Mouse (Mus musculus) bone marrow, adult 2 months (tissue): ENCODE data around the gene Sik3. TPM values are rescaled to one million over a fixed set of nuclear protein-coding genes. Genes with fewer than 3 reads are reported as not detected.
A peak's percentile ranks its signal among the peaks of the same experiment; 100 is the strongest.

ENCODE experiments used
- H3K27ac ChIP-seq: fragments of 200-500 bp; 2 replicates; pipeline ENCODE4 v1.5.1; 2012; ENCODE audit warnings: low read depth, mild to moderate bottlenecking, control low read depth, inconsistent platforms, low read length; ENCODE audit not compliant: control insufficient read depth, poor library complexity, insufficient read depth
- H3K4me1 ChIP-seq: fragments of 200-500 bp; 2 replicates; pipeline ENCODE4 v1.6.1; 2011; ENCODE audit warnings: low read length; ENCODE audit not compliant: control insufficient read depth, insufficient read depth
- H3K4me3 ChIP-seq: fragments of 200-500 bp; replicated peaks from 2 replicates; pipeline ENCODE3; 2011; ENCODE audit warnings: mild to moderate bottlenecking, low read depth, low read length, control low read depth; ENCODE audit not compliant: control insufficient read depth
- CTCF ChIP-seq: fragments of 200-500 bp; IDR thresholded peaks from 2 replicates; pipeline ENCODE4 v1.5.1; 2011; ENCODE audit warnings: low read length, control low read depth; ENCODE audit not compliant: control insufficient read depth, insufficient read depth
- POLR2A ChIP-seq: fragments of 200-500 bp; IDR thresholded peaks from 2 replicates; pipeline ENCODE4 v1.6.1; 2011; ENCODE audit warnings: low read depth, mild to moderate bottlenecking, control low read depth, low read length, borderline replicate concordance; ENCODE audit not compliant: control insufficient read depth
- WGBS: fragments of 180-500 bp; shearing (Covaris S2); methylation state at CpG from one replicate; pipeline ENCODE4 v1.1.7; 2018; 5-methylcytosine and 5-hydroxymethylcytosine counted together
- polyA plus RNA-seq: library from polyadenylated mRNA; stranded (reverse); fragments of >200 nt; gene quantifications from 2 replicates; pipeline ENCODE4 v1.2.4, GENCODE M21; 2011; ENCODE audit warnings: low replicate concordance; ENCODE audit not compliant: missing spikeins, insufficient read depth, insufficient read length

The Sik3 gene
- polyA plus RNA-seq, 1 experiment, result 19.0 TPM

DNA sequence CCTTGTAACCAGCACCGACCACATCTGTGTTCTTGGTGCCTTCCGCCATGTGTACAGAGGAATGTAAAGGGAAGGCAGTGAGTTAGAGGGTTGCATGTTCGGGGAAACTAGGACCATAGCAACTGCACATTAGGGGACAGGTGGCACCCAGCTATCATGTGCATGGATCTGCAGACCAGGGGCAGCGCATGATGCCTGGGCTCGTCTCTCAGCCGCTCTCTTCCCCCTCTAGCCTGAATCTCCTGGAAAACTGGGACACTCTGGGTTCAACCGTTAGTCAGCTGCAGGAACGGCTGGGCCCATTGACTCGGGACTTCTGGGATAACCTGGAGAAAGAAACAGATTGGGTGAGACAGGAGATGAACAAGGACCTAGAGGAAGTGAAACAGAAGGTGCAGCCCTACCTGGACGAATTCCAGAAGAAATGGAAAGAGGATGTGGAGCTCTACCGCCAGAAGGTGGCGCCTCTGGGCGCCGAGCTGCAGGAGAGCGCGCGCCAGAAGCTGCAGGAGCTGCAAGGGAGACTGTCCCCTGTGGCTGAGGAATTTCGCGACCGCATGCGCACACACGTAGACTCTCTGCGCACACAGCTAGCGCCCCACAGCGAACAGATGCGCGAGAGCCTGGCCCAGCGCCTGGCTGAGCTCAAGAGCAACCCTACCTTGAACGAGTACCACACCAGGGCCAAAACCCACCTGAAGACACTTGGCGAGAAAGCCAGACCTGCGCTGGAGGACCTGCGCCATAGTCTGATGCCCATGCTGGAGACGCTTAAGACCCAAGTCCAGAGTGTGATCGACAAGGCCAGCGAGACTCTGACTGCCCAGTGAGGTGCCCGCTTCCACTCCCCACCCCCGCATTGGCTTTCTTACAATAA lies 217.2 kb downstream of the Sik3 start:
- TF ChIP-seq POLR2A (no peak), CTCF (peak; percentile 58)

DNA sequence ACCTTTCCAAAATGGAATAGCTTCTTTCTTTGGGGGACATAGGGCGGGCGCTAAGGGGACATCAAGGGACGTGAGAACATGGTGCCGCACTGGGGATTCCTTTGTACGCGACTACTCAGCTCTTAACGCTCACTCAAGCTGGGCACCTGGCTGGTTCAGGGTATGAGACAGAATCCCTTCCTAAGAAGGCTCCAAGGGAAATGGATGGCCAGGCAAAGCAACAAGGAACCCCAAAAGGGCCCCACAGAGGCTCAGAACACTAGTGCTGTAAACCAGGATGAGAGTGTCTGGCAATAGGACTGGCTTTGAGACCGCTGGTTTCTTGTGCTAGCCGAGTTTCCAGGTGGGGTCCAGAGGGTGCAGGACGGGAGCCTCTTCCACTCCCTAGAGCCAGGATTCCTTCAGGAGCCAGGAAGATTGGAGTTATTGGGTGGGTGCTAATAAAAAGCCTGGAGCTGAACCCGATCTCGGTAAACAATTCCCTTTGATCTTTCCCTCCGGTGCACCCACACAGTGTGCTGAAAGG lies 217.9 kb downstream of the Sik3 start:
- TF ChIP-seq POLR2A (no peak), CTCF (no peak)
- no peaks in the 10 kb centered on the region; the same call in 1 of the 2 replicates for H3K4me1 ChIP-seq
- H3K27ac ChIP-seq, result no peak overlapping the region
- 43% methylated on average over 13 of the region's 13 CpGs for WGBS
- H3K4me3 ChIP-seq, result no peak overlapping the region

More for the DNA sequence above, 217.2 kb downstream of the Sik3 start:
- Histone ChIP-seq H3K4me3 (no peak overlapping the region), H3K27ac (no peak overlapping the region), H3K4me1 (no peaks in the 10 kb centered on the region; the same call in 1 of the 2 replicates)
- WGBS, result 19% methylated on average over 37 of the region's 37 CpGs

DNA sequence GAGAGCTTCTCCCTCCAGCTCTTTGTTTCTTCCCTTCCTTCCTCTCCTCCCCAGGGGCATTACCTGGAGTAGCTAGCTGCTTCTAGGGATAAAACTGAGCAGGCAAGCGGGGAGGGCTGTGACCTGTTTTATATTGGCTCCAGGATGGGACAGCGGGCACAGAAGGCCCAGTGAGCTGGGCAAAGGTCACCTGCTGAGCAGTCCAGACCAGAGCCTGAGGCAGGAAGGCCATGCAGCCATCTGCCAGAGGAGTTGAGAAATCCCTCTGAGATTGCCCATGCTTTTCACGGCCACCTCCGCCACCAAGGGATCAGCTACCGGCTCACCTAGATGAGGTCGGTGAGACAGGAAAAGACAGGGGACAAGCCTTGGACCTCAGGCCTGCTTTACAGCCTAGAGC lies 222.6 kb downstream of the Sik3 start:
- TF ChIP-seq CTCF (no peak), POLR2A (no peak)
- H3K4me1 ChIP-seq, result no peaks in the 10 kb centered on the region
- H3K4me3 ChIP-seq, result no peak overlapping the region
- H3K27ac ChIP-seq, result no peak overlapping the region
- WGBS, result 72% methylated on average over 6 of the region's 6 CpGs

DNA sequence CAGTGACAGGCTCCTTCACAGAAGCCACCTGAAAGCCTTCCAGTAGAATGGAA lies 222.8 kb downstream of the Sik3 start, which contains the start of gene Apoc3:
Apoc3 (minus strand) TSS at position 41 of the 53 bp plus-strand sequence.
- H3K27ac ChIP-seq, result no peak within 1 kb of the TSS
- H3K4me1 ChIP-seq, result no peaks in the 10 kb centered on the region
- no peak within 1 kb of the TSS for H3K4me3 ChIP-seq
- TF ChIP-seq CTCF (no peak), POLR2A (no peak)

DNA sequence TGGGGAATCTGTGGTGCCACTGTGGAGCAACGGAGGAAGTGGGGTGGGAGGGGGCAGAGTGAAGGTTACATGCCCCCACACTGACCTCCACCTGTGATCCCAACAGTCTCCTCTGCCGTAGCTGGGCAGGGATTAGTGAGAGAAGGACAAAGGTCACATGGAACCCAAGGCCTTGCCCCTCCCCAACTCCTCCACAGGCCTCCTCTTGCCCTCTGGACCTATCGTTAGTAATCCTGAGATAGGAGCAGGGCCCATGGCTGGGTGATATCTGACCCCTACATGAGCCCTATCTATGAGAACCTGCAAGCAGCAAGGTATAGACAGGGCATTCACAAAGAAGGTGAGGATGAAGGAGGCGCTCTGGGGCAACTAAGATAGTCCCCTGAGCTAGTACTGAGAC lies 223.0 kb downstream of the Sik3 start:
- TF ChIP-seq CTCF (no peak), POLR2A (no peak)
- H3K27ac ChIP-seq, result no peak overlapping the region
- H3K4me1 ChIP-seq, result no peaks in the 10 kb centered on the region
- 69% methylated on average over 4 of the region's 4 CpGs for WGBS
- no peak overlapping the region for H3K4me3 ChIP-seq

DNA sequence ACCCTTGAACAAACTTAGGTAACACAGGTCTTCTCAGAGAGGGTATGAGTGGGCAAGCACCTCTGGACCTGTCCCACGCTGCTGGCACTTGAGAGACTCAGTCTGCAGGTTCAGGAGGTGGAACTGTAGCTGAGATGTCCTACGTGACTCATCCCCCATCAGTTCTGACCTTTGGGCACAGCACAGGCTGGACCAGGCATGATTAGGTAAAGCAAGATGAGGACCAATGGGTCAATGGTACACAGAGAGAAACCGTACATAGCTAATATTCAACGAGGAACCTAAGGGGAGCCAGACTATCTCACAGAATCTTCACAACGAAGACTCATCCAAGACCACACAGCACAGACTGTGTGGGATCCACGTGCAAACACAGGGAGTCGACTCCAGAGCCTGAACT lies 226.2 kb downstream of the Sik3 start:
- WGBS, result 71% methylated on average over 7 of the region's 7 CpGs
- Histone ChIP-seq H3K27ac (no peak overlapping the region), H3K4me3 (no peak overlapping the region), H3K4me1 (no peaks in the 10 kb centered on the region)
- TF ChIP-seq CTCF (no peak), POLR2A (no peak)

DNA sequence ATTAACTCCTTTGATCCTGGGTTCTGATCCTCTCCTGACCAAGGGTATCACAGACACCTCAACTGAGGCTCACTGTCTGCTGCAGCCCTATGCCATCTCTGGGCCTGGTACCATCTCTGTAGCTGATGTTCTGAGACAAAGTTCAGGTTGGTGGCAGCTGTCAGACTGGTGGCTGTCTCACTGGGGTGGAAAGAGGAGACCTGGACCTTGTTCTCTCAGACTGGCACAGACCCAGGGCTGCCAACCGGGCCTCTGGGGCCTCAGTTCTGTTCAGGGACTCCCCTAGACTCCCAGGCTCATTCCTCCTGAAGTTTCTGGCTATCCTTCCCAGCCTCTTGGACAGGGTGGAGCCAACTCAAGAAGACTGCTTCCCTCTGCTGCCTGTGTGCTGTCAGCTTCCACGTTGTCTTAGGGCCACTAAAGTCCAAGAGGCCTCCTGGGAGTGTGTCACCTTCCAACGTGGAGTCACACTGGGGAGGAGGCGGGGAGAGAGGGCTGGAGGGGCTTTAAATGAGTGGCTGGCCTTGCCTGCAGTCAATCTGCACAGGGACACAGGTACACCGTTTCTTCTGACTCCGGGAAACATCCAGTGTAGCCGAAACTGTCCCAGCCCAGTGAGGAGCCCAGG lies 228.0 kb downstream of the Sik3 start, which contains the start of gene Apoa4:
Apoa4 (plus strand) TSS at position 171 of the 628 bp plus-strand sequence.
- TF ChIP-seq CTCF (no peak), POLR2A (no peak)
- H3K4me3 ChIP-seq, result no peak within 1 kb of the TSS
- H3K27ac ChIP-seq, result no peak within 1 kb of the TSS
- 66% methylated on average over 7 of the region's 7 CpGs for WGBS
- no peaks in the 10 kb centered on the region for H3K4me1 ChIP-seq

DNA sequence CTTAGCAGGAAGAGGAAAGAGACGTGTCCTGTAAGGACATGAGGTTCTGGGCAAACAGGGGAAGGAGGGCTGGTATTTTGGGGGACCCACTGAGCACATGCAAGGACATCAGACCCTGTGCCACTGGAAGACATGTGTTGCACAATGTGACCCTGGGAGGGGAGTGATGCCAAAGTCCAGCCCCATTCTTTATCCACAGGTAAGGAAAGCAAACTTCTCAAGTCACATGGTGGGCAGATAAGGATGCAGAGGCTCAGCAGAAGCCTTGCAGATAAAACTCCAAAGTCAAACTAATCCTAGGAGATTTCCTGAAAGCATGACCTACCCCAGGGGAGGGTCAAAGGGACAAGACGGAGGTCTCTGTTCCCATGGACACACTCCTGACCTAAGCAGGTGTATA lies 229.2 kb downstream of the Sik3 start:
- no peak overlapping the region for H3K4me3 ChIP-seq
- 66% methylated on average over 2 of the region's 2 CpGs for WGBS
- no peak for TF ChIP-seq CTCF
- TF ChIP-seq POLR2A, result no peak
- H3K27ac ChIP-seq, result no peak overlapping the region
- no peaks in the 10 kb centered on the region for H3K4me1 ChIP-seq

DNA sequence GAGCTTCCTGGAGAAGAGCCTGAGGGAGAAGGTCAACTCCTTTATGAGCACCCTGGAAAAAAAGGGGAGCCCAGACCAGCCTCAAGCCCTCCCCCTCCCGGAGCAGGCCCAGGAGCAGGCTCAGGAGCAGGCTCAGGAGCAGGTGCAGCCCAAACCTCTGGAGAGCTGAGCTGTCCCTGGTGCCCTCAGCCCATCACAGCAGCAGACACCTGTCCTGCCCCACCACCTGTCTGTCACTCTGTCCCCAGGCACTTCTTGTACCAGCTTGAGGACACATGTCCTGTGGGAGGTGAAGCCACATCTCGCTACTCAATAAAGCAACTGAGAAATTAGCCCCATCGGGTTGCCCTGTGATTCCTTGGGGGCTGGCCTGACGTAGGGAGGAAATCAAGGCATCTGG lies 230.5 kb downstream of the Sik3 start:
- Histone ChIP-seq H3K4me1 (no peaks in the 10 kb centered on the region), H3K27ac (no peak overlapping the region), H3K4me3 (no peak overlapping the region)
- TF ChIP-seq CTCF, result no peak
- TF ChIP-seq POLR2A, result no peak
- WGBS, result 63% methylated on average over 4 of the region's 4 CpGs

DNA sequence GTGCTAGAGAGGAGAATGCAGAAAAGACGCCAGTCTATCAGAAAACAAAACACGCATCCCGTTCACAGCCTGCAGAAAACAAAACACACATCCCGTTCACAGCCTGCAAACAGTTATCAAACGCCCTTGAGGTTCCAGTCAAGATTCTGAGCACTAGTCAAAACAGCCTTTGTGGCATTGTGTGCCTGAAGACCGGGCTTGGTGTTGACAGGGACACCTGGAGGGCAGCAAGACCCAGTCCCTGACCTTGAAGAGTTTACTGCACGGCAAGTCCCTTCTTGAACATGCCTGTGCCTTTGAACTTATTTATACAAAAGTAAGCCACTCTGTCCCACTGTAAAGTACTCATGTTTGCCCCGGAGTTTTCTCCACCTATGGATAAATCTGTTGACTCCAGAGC lies 231.0 kb downstream of the Sik3 start:
- Histone ChIP-seq H3K27ac (no peak overlapping the region), H3K4me1 (no peaks in the 10 kb centered on the region), H3K4me3 (no peak overlapping the region)
- TF ChIP-seq CTCF (no peak), POLR2A (no peak)
- WGBS, result 69% methylated on average over 8 of the region's 8 CpGs
